Mouse (Mus musculus): ENCODE measurements around the gene Kcnc4.

DNA sequence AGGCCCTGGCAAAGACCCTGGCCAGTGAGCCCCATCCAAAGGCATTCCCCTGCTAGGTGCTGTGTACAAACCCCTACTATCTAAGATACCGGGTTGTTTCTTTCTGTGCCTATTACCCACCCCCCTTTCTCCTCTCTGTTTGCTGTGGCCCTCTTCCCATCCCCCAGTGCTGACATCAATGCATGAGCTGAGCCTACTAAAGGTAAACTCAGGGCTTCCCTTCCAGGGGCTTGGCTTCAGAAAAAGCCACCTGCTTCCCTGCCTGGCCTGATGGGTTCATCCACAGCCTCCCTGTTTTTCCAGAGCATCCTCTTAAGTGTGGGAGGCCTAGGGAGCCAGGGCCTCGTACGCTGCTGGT is 42.1 kb downstream of the Kcnc4 start:
- TF ChIP-seq POLR2A (IDR thresholded peaks at IDR 0.05; ENCODE audit: borderline replicate concordance, extremely low read depth, low read depth, low read length) (no peak), CTCF (IDR thresholded peaks at IDR 0.05; ENCODE audit: insufficient read depth, low read length) (no peak)

Data from lung, adult 2 months (tissue).